Mouse (Mus musculus) urinary bladder, postnatal 14 days (tissue): Measurements from ENCODE around the gene Rufy3.

Experiments
- DNase-seq: peaks from one replicate; pipeline ENCODE4 v3.0.0; 2021; ENCODE audit warnings: low spot score

The Rufy3 gene

DNA sequence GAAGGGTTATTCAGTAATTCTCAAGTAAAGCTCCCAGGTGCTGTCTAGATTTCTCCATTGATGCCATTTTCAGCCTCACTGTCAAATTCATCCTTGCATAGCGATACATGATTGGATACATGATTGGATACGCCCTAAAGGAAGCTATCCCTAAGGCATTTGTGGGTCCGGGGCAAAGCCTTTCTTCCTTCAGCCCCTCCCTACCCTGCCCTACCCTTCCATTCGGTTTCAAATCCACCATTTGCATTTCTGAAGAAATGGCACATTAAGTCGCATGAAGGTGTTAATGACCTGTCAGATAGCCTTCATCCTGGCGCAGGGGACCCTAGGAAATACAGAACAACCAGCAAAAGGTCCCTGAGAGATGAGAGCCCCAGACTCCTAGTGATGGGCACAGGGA is 120.5 kb downstream of the Rufy3 start:
- DNase-seq, result no peak

DNA sequence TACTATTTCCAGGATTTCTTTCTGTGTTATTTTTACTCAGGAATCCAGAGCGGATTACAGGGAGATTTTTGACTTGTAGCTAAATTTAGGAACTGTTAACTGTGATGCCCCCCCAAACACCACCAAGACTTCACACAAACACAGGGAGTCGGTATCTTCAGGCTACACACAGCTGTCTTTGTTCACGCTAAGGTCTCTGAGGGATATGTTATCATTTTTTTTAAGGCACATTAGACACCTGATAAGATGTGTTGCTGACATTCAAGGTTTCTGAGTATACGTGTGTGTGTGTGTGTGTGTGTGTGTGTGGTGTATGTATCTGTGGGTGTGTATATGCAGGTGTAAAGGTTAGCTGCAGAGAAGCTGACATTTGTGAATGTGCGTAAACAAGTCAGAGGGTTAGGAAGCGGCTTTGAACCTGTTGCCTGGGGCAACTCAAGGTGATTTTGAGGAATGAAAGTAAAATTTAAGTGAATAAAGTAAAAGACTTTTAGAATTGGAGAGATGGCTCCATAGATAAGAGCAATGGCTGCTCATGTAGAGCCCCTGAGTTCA is 121.0 kb downstream of the Rufy3 start:
- DNase-seq, result no peak

DNA sequence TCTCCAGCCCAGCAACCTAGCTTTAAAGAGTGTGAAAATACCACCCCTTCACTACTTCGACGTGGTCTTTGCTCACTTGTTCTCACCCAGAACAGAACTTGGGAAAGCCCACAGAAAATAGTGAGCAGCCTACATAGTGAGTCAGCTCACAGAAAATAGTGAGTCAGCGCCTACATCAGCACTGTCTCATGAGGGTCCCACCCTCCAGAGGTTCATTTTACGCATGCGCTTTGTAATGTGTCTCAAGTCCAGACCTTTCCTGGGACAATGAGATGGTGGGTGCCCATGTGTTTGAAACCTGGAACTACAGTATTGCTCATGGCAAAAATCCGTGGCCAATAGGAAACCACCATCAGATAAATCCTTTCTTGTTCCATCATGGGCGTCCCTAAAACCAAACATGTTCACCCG is 123.2 kb downstream of the Rufy3 start:
- DNase-seq, result no peak

DNA sequence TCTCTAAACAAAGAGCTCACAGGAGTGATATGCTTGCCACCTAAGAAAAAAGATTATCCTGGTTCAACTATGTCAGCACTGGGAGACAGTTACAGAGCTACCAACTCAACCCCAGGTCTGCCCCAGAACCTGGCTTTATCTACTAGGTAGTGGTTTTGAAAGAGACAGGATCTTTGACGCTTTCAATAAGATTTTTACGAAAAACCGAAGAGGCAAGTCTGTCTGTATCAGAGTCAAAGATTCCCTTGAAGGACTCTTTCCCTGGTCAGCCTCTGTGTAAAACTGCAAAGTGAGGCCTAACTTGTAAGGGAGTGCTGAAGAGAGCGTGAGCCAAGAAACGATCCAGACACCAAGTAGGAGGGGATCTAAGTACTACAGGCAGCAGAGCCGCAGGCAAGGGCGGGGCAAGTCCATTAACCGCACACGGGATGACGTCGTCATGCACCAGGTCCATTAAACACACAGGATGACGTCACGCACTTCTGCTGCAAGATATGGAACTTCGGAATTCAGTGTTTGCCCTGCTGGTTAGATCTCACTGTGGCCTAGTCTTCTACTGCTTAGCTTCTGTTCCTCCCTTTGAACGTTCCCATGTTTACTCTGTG is 123.8 kb downstream of the Rufy3 start:
- no peak for DNase-seq

DNA sequence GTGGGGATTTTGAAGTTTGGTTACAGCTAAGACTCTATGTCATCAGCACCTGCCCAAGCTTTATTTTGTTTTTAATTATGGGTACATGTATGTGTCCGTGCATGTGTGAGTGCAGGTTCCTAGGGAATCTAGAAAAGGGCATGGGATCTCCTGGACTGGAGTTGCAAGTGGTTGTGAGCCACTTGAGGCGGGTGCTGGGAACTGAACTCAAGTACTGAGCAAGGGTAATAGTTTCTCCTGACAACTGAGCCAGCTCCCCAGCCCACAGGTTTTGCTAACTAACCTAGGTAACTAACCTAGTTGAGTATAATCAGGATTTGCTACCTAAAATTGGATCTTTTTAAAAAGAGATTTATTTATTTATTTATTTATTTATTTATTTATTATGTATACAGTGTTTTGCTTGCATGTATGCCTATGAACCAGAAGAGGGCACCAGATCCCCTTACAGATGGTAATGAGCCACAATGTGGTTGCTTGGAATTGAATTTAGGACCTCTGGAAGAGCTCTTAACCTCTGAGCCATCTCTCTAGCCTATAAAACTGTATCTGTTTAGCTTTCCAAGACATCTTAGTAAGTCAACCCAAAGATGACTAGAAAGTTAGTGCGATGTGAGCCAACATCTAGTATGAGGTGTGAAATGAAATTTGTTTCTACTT is 124.6 kb downstream of the Rufy3 start:
- DNase-seq, result no peak

DNA sequence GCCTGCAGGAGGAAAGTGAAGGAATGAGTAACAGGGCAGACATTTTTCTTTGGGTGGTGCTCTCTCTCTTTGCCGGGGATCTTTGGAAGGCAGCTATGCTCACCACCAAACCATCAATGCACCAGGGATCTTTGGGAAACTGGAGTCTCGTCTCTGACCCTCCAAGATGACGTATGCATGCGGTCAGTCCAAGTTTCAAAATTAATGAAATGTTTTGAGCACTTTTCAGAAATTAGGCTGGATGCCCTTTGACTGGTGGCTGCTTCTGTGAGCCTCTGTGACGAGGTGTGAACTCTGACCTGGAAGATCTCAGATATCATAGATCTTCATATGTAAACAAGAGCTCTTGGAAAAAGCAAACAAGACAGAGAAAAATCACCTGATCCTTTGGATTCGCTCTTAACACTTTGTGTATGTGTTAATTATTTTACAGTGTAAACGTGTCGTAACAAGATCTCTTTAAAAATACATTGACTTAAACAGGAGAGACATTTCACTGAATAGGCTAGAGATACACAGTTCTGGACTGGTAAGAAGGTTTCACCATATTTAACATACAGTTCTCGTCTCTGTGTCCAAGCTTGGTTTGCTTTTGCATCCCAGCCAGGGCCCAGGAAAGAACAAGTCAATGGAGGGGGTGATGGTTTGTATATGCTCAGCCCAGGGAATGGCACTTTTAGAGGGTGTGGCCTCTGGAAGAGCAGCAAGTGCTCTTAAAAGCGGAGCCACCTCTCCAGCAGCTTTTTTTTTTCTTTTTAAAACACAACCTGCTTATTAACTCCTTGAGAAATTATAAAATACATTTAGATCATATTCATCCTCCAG is 126.1 kb downstream of the Rufy3 start:
- DNase-seq, result no peak

DNA sequence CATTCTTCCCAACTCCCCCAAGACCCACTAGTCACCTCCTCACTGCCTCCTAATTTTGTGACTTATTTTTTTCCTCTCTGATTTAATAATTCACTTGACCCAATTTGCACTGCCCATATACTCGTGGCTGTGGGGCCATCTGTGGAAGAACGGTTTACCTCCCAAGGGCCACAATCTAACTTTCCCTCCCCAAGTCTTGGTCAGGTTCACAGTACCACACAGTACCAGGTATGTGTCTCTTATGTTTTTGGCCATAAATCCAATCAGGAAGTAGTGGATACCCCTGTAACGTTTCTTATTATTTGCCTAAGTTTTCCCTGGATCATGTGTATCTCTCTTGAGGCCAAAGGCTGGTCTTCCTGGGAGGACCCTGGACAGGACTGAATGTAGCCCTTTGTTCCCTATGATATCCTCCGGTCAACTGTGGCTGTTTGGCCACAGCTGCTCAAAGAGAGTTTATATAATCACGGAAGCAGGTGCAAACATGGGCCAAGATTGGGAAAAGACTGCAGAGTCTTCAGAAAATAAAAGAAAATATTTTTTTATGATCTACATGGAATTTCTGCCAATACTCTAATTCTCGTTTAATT is 126.8 kb downstream of the Rufy3 start:
- no peak for DNase-seq

DNA sequence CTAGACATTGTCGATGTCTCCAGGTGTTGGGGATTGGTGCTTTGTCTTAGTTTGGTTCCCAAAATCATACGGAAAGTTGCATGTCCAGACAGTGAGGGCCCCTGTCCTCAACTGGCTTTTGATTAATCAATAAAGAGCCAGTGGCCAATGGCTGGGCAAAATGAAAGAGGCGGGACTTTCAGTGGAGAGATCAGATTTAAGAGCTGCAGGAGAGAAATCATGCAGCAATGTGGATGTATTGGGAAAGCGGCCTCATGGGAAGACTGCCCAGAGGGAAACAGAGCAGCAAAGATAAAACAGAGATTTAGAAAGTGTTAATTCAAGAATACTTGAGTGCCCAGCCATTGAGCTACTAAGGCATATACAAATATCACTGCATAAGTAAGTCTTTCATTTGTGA is 127.7 kb downstream of the Rufy3 start:
- no peak for DNase-seq

DNA sequence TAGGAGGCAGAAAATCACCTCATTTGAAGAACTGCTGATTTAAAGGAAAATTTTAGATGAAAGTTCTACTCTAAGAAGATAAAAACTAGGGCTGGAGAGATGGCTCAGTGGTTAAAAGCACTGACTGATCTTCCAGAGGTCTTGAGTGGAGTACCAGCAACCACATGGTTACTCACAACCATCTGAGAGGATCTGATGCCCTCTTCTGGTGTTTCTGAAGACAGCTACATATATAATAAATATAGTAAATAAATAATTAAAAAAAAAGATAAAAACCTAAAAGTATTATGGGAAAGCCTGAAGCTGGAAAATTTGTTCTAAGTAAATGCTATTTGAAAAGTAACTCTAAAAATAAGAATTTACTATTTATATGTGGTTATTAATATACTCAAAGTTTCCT is 128.2 kb downstream of the Rufy3 start:
- no peak for DNase-seq

DNA sequence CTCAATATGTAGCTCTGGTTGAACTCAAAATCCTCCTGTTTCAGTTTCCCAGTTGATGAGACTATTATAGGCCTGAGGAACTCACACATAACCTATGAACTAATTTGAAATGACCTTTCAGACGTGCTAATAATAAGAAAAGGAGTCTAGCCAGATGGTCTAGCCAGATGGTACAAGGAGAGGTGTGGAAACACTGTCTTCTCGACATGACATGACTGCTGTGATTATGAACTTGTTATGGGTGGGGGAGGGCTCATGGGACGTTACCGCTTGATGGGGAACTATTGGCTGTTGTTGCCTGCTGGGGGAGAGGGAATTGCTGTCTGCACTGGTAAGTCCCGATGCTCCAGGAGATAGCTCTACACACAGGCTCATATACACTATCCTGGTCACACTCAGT is 132.5 kb downstream of the Rufy3 start:
- DNase-seq, result no peak

DNA sequence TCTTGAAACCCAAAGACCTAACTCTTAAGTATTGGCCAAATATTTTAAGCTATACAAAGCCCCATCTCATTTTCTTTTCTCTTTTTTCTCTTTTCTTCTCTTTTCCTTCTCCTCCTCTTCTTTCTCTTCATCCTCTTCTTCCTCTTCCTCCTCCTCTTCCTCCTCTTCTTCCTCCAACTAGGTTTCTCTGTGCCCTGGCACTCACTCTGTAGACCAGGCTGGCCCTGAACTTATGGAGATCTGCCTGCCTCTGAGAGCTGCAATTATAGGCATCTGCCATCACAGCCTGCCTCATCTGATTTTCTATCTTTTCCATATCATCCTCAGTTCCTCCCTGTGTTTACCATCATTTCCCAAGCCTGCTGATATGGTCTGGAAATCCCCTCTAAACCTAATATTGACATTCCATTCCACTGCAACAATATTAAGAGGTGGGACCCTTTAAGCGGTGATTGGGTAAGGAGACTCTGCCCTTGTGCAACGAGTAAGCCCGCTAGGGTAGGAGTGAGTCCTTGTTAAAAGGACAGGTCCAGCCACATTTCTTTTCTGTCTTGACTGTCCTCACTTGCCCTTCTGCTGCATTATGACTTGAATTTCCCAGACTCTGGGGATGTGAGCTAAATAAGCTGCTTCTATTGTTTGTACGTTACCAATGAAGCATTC is 134.5 kb downstream of the Rufy3 start:
- no peak for DNase-seq
